Mouse (Mus musculus): ENCODE measurements around the gene Gnmt. TPM values are rescaled to one million over a fixed set of nuclear protein-coding genes. Genes with fewer than 3 reads are reported as not detected.

Gene Gnmt
- polyA plus RNA-seq, 1 experiment from 2014 or later = 1.6 TPM

DNA sequence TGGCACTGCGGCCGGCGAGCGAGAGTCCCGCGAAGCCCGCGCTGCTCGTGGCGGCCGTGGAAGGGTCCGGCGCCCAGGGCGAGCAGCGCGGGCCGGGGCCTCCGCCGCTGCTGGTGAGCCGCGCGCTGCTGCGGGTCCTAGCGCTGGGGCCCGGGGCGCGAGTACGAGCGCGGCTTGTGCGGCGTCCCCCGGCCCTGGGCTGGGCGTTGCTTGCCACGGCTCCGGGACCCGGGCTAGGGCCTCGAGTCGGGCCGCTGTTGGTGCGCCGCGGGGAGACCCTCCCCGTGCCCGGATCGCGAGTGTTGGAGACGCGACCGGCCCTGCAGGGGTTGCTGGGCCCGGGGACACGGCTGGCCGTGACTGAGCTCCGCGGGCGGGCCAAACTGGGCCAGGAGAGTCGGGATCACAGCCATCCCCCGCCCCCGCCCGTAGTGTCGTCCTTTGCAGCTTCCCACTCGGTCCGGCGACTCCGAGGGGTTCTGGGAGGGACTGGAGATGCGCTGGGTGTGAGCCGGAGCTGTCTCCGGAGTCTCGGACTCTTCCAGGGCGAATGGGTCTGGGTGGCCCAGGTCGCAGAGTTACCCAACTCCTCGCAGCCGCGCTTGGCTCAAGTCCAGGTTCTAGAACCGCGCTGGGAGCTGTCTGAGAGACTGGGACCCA is 17.2 kb downstream of the Gnmt start:
- peak overlapping the region; percentile 94 to 99 for H3K4me3 ChIP-seq (ENCODE audit: control insufficient read depth in 1 of 2, insufficient read depth in 1 of 2, low read depth in 1 of 2, low read length in 2 of 2)
- H3K4me1 ChIP-seq (ENCODE audit: control insufficient read depth in 2 of 2, insufficient read depth in 2 of 2, low read length in 2 of 2) = peaks cover 0 to 10% of the 10 kb centered on the region in 2 experiments; a peak in 2 of 4 replicates
- H3K9ac ChIP-seq (ENCODE audit: low read length) = peak overlapping the region; percentile 96
- H3K27ac ChIP-seq (replicated peaks in 1 of 2; ENCODE audit: control insufficient read depth in 1 of 2, insufficient read depth in 1 of 2, low read depth in 2 of 2, low read length in 2 of 2) = peak overlapping the region; percentile 57 to 79; a peak in 3 of 4 replicates
- H3K36me3 ChIP-seq (ENCODE audit: control insufficient read depth, insufficient read depth, low read length) = peaks cover 32% of the 10 kb centered on the region
- H3K9me3 ChIP-seq (ENCODE audit: control insufficient read depth, low read length) = no peaks in the 10 kb centered on the region
- under 1% methylated on average over 74 of the region's 76 CpGs for WGBS
- peak; percentile 49 for ATAC-seq (ENCODE audit: insufficient number of reproducible peaks, insufficient read depth, low FRiP score, low read depth)
- H3K4me2 ChIP-seq (ENCODE audit: low read length) = peak overlapping the region; percentile 93
- H3K27me3 ChIP-seq (ENCODE audit: control insufficient read depth, insufficient read depth, low read length) = no peaks in the 10 kb centered on the region

DNA sequence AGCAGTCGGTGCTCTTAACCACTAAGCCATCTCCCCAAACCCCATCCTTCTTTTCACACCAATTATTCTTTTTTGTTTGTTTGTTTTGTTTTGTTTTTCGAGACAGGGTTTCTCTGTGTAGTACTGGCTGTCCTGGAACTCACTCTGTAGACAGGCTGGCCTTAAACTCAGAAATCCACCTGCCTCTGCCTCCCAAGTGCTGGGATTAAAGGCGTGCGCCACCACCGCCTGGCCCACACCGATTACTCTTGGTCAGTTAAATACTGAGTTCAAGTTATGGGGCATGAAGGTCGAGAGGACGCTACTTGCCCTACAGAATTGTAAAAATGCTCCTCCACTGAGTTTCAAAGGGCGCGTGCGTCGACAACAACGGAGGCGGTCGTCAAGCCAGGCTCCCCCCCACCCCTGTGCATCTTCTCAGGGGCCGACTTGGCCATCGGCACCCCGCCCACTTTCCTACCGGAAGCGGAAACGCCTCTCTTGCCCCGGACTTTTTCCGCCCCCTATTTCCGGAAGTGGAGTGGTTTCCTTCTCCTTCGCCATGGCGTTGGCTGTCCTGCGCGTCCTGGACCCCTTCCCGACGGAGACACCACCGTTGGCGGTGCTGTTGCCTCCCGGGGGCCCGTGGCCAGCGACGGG is 17.9 kb downstream of the Gnmt start, which contains the start of gene Pex6:
Gene Pex6, plus strand, starts transcription at position 505 of the 639 bp plus-strand sequence.
- Histone ChIP-seq H3K27me3 (ENCODE audit: control insufficient read depth, insufficient read depth, low read length) (no peaks in the 10 kb centered on the region), H3K27ac (replicated peaks in 1 of 2; ENCODE audit: control insufficient read depth in 1 of 2, insufficient read depth in 1 of 2, low read depth in 2 of 2, low read length in 2 of 2) (peak within 1 kb of the TSS; percentile 57 to 79), H3K9me3 (ENCODE audit: control insufficient read depth, low read length) (no peaks in the 10 kb centered on the region), H3K9ac (ENCODE audit: low read length) (peak within 1 kb of the TSS; percentile 96), H3K4me3 (ENCODE audit: control insufficient read depth in 1 of 2, insufficient read depth in 1 of 2, low read depth in 1 of 2, low read length in 2 of 2) (peak within 1 kb of the TSS; percentile 94 to 99), H3K4me1 (ENCODE audit: control insufficient read depth in 2 of 2, insufficient read depth in 2 of 2, low read length in 2 of 2) (peaks cover 0 to 10% of the 10 kb centered on the region in 2 experiments; a peak in 3 of 4 replicates), H3K4me2 (ENCODE audit: low read length) (peak within 1 kb of the TSS; percentile 93), H3K36me3 (ENCODE audit: control insufficient read depth, insufficient read depth, low read length) (peaks cover 26% of the 10 kb centered on the region)
- 8% methylated on average over 36 of the region's 36 CpGs for whole genome bisulfite sequencing
- peak; percentile 75 for ATAC-seq (ENCODE audit: insufficient number of reproducible peaks, insufficient read depth, low FRiP score, low read depth)

DNA sequence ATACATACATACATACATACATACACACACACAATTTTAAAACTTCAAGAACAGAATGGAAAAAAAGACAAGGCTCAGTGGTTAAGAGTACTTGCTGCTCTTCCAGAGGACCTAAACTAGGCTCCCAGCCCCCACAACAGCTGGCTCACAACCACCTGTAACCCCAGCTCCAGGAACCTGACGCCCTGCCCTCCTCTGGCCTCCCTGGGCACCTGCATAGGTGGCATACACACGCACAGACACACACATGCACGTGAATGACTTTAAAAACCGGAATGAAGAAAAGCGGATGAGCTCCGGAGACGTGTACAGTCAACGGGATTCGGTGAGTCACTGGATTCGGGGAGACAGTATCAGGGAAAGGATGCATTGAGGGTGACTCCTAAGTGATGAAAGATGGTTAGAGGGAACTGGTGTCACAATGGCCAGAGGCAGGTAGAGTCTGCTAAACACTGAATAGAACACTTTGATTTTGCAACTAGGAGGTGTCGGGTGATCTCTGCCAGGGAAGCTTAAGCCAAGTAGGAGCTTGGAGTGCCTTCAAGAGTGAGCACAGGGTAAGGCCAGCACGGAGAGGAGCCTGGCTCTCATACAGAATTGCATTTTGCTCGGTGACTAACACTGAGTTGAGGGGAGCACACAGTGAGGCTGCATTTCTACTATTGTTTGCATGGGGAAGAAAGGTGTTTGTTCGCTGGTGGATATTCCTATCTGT is 22.4 kb downstream of the Gnmt start:
- H3K4me2 ChIP-seq (ENCODE audit: low read length) = no peak overlapping the region
- no peaks in the 10 kb centered on the region for H3K36me3 ChIP-seq (ENCODE audit: control insufficient read depth, insufficient read depth, low read length)
- H3K4me3 ChIP-seq (ENCODE audit: control insufficient read depth in 1 of 2, insufficient read depth in 1 of 2, low read depth in 1 of 2, low read length in 2 of 2) = no peak overlapping the region
- ATAC-seq (ENCODE audit: insufficient number of reproducible peaks, insufficient read depth, low FRiP score, low read depth) = no peak
- H3K27me3 ChIP-seq (ENCODE audit: control insufficient read depth, insufficient read depth, low read length) = no peaks in the 10 kb centered on the region
- no peaks in the 10 kb centered on the region for H3K9me3 ChIP-seq (ENCODE audit: control insufficient read depth, low read length)
- WGBS = 76% methylated on average over 14 of the region's 14 CpGs
- no peak overlapping the region for H3K27ac ChIP-seq (replicated peaks in 1 of 2; ENCODE audit: control insufficient read depth in 1 of 2, insufficient read depth in 1 of 2, low read depth in 2 of 2, low read length in 2 of 2)
- H3K4me1 ChIP-seq (ENCODE audit: control insufficient read depth in 2 of 2, insufficient read depth in 2 of 2, low read length in 2 of 2) = peaks cover 10 to 22% of the 10 kb centered on the region in 2 experiments
- H3K9ac ChIP-seq (ENCODE audit: low read length) = no peak overlapping the region

DNA sequence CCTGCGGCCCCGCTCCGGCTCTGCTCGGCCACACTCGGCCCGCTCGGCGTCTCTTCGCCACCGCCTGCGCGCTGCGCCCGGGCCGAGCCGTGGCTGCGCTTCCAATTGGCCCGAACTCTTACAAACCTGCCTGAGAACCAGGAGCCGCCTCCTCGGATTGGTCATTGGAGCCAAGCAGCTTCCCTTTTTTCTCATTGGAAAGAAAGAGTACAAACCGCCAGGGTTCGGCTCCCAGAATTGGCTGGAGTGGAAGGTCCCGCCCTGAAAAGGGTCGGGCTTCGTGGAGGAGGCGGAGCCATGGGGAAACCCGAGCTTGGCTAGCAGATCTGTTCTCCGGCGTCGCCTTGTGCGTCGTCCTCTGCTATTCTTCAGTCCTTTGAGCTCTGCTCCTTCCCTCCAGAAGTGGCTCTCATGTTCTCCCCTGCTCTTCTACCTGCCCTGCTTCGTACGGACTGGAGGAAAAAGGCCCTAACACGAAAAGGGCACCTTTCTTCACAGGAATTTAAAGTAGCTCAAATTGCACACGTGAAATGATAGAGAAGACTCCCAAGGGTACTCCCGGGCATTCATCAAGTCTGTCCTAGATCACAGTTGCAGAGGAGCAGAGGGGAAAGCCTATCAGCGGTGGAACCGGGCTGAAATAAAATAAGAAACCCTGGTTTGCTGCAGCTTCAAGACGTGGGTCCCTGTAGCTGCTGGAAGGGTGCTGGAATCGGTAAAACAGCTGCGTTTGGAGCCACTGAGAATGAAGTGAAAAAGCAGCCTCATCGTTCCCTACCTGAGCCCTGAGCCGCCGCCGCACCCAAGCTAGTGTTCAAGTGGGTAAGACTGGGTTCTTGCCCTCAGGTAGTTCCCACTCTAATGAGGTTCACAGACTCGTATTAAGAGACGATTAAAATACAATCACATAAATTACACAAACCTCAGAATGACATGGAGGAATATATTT is 23.8 kb downstream of the Gnmt start, which contains the start of gene Ppp2r5d:
Gene Ppp2r5d, minus strand, starts transcription at position 225 of the 949 bp plus-strand sequence.
- ATAC-seq (ENCODE audit: insufficient number of reproducible peaks, insufficient read depth, low FRiP score, low read depth) = peak; percentile 93
- no peaks in the 10 kb centered on the region for H3K9me3 ChIP-seq (ENCODE audit: control insufficient read depth, low read length)
- H3K4me1 ChIP-seq (ENCODE audit: control insufficient read depth in 2 of 2, insufficient read depth in 2 of 2, low read length in 2 of 2) = peaks cover 10 to 22% of the 10 kb centered on the region in 2 experiments
- H3K4me3 ChIP-seq (ENCODE audit: control insufficient read depth in 1 of 2, insufficient read depth in 1 of 2, low read depth in 1 of 2, low read length in 2 of 2) = peak within 1 kb of the TSS; percentile 78 to 92
- H3K27me3 ChIP-seq (ENCODE audit: control insufficient read depth, insufficient read depth, low read length) = no peaks in the 10 kb centered on the region
- peak within 1 kb of the TSS; percentile 77 for H3K4me2 ChIP-seq (ENCODE audit: low read length)
- H3K36me3 ChIP-seq (ENCODE audit: control insufficient read depth, insufficient read depth, low read length) = peaks cover under 1% of the 10 kb centered on the region; the same call in 1 of the 2 replicates
- under 1% methylated on average over 48 of the region's 48 CpGs for WGBS
- H3K27ac ChIP-seq (replicated peaks in 1 of 2; ENCODE audit: control insufficient read depth in 1 of 2, insufficient read depth in 1 of 2, low read depth in 2 of 2, low read length in 2 of 2) = peak within 1 kb of the TSS; percentile 89 to 92
- H3K9ac ChIP-seq (ENCODE audit: low read length) = peak within 1 kb of the TSS; percentile 90

DNA sequence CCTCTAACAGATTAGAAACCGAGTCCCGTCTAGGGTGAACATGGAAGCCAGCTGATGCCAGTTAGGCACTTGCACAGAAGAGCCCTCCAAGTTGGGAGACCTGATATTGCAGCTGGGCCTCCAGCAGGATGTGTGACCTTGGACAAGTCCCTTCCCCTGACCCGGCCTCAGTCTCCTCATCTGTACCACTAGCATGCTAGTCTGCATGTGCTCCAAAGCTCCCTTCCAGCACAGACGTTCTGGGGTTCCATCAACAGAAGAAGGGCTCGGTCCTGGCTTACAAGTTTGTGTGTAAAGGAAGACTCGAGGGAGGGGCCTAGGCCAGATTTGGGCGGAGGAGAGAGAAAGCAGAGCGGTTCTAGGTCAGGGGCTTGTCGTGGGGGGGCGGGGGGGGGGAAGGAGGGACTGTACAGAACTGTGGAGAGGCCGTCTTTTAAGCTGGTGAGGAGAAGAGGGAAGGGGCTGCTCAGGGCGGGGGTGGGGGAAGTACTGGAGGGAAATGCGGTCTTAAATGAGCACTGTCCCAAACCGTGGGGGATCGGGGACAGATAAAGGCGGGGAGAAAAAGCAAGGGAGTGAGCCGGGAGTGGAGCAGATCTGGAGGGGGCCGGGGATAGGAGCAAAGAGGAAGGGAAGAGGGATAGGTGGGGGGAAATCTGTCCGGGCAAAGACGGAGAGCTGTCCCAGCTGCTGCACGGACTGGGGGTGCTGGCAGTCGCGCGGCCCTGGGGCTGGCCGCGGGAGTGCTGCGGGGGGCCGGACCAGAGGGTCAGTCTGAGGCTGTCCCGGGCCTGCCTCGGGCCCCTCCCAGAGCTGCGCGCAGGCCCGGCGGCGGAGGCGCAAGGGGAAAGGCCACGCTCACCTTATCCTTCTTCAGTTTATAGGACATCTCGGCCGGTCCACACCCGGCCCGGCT is 24.7 kb downstream of the Gnmt start:
- H3K27me3 ChIP-seq (ENCODE audit: control insufficient read depth, insufficient read depth, low read length) = no peaks in the 10 kb centered on the region
- H3K9ac ChIP-seq (ENCODE audit: low read length) = peak overlapping the region; percentile 90
- no peaks in the 10 kb centered on the region for H3K9me3 ChIP-seq (ENCODE audit: control insufficient read depth, low read length)
- peaks cover 10 to 22% of the 10 kb centered on the region in 2 experiments for H3K4me1 ChIP-seq (ENCODE audit: control insufficient read depth in 2 of 2, insufficient read depth in 2 of 2, low read length in 2 of 2)
- peak overlapping the region; percentile 78 to 92 for H3K4me3 ChIP-seq (ENCODE audit: control insufficient read depth in 1 of 2, insufficient read depth in 1 of 2, low read depth in 1 of 2, low read length in 2 of 2)
- H3K36me3 ChIP-seq (ENCODE audit: control insufficient read depth, insufficient read depth, low read length) = peaks cover 10% of the 10 kb centered on the region
- peak overlapping the region; percentile 66 for H3K4me2 ChIP-seq (ENCODE audit: low read length)
- 3% methylated on average over 33 of the region's 41 CpGs for WGBS
- peak overlapping the region; percentile 83 to 84 for H3K27ac ChIP-seq (replicated peaks in 1 of 2; ENCODE audit: control insufficient read depth in 1 of 2, insufficient read depth in 1 of 2, low read depth in 2 of 2, low read length in 2 of 2)
- ATAC-seq (ENCODE audit: insufficient number of reproducible peaks, insufficient read depth, low FRiP score, low read depth) = peak; percentile 73

DNA sequence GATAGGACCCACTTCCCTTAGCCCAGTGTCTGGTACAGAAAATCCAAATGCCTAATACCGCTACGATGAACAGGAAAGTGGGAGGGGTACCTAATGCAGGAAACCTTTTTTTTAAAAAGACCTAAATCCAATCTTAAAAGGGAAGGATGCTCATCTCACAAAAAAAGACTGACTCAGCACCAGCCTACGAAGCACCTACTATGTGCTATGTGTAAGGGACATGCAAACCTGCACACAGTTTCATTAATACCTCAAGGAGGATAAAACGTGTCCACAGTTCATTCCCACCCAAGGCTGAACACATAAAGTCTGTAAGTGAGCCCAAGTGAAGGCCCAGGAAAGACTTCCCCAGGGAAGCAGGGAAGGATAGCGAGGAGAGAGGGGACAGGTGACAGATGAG is 26.5 kb downstream of the Gnmt start:
- H3K4me2 ChIP-seq (ENCODE audit: low read length) = no peak overlapping the region
- H3K36me3 ChIP-seq (ENCODE audit: control insufficient read depth, insufficient read depth, low read length) = peaks cover 23% of the 10 kb centered on the region
- WGBS = 86% methylated on average over 5 of the region's 5 CpGs
- no peak for ATAC-seq (ENCODE audit: insufficient number of reproducible peaks, insufficient read depth, low FRiP score, low read depth)
- H3K4me3 ChIP-seq (ENCODE audit: control insufficient read depth in 1 of 2, insufficient read depth in 1 of 2, low read depth in 1 of 2, low read length in 2 of 2) = no peak overlapping the region
- H3K9ac ChIP-seq (ENCODE audit: low read length) = peak overlapping the region; percentile 90; the same call in 1 of the 2 replicates
- no peak overlapping the region for H3K27ac ChIP-seq (replicated peaks in 1 of 2; ENCODE audit: control insufficient read depth in 1 of 2, insufficient read depth in 1 of 2, low read depth in 2 of 2, low read length in 2 of 2)
- no peaks in the 10 kb centered on the region for H3K9me3 ChIP-seq (ENCODE audit: control insufficient read depth, low read length)
- H3K27me3 ChIP-seq (ENCODE audit: control insufficient read depth, insufficient read depth, low read length) = no peaks in the 10 kb centered on the region
- peaks cover 10 to 22% of the 10 kb centered on the region in 2 experiments for H3K4me1 ChIP-seq (ENCODE audit: control insufficient read depth in 2 of 2, insufficient read depth in 2 of 2, low read length in 2 of 2)
